In the genomic region with DNA sequence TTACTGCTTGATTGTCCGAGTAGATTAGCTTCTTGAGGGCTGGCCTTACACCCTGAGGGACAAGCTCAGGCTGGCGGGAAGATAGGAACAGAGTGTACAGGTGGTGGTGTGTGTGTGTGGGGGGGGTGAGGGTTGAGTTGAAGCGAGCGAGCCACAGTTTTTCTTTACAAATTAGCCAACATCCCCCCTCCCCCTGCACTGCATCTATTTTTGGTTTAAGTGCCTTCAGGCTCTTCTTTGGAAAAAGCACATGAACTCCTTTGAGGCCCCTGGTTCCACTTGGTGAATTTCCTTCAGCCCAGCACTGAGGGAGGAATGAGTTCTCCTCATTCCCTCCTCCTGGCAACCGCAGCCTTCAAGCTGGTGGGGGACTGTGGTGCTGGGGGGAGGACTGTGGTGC, we compare ENCODE assay signal across 14 mouse cellular contexts.
DNase-seq lines count a peak whose midpoint lies in the region; ATAC-seq and TF ChIP-seq lines count a peak whose summit lies in the region.
"Had no signal": no experiment of that assay in that cellular context is flagged by ENCODE, and none has a peak within 500 bp of the region (broad histone marks: within the 10 kb centered on the region; RNA-seq: fewer than 3 reads in every experiment).

No protein-coding gene starts in this region.

- no peaks in the 10 kb centered on the region for H3K9me3 ChIP-seq in heart, embryonic 11.5 days (replicated peaks; ENCODE audit: control insufficient read depth, low read length)
- no peaks in the 10 kb centered on the region for H3K9me3 ChIP-seq in midbrain, embryonic 10.5 days (replicated peaks)
- H3K9me3 ChIP-seq in midbrain, postnatal 0 days (ENCODE audit: low read length) = no peaks in the 10 kb centered on the region
- no peaks in the 10 kb centered on the region for H3K9me3 ChIP-seq in intestine, embryonic 16.5 days (ENCODE audit: control insufficient read depth, low read length)
- H3K9me3 ChIP-seq: embryonic facial prominence, embryonic 12.5 days had no signal

- H3K9ac ChIP-seq in heart, embryonic 11.5 days (ENCODE audit: low read depth, low read length) = peak overlapping the region; percentile 49; the same call in 1 of the 2 replicates
- H3K9ac ChIP-seq in midbrain, postnatal 0 days (replicated peaks; ENCODE audit: low read length, poor library complexity, severe bottlenecking) = no peak overlapping the region
- H3K9ac ChIP-seq in intestine, embryonic 16.5 days (ENCODE audit: low read depth, low read length) = no peak overlapping the region
- H3K9ac ChIP-seq: embryonic facial prominence, embryonic 12.5 days; forebrain, postnatal 0 days had no signal

- no peak for TF ChIP-seq CTCF in midbrain, postnatal 0 days (IDR thresholded peaks at IDR 0.05)

- H3K4me3 ChIP-seq in heart, embryonic 11.5 days (ENCODE audit: low read depth, low read length) = no peak overlapping the region
- H3K4me3 ChIP-seq in midbrain, embryonic 10.5 days = no peak overlapping the region
- no peak overlapping the region for H3K4me3 ChIP-seq in midbrain, postnatal 0 days (ENCODE audit: low read depth, low read length)
- no peak overlapping the region for H3K4me3 ChIP-seq in intestine, embryonic 16.5 days (ENCODE audit: low read length)
- H3K4me3 ChIP-seq: embryonic facial prominence, embryonic 12.5 days had no signal

- ATAC-seq in heart, embryonic 11.5 days (replicated peaks; ENCODE audit: insufficient number of reproducible peaks, low FRiP score, low TSS enrichment) = no peak
- no peak for ATAC-seq in midbrain, postnatal 0 days (ENCODE audit: low FRiP score)
- ATAC-seq in intestine, embryonic 16.5 days = 0 out of 2 replicates have a peak, but pooled peaks have one; percentile 13
- ATAC-seq: forebrain, postnatal 0 days had no signal

- H3K27me3 ChIP-seq in heart, embryonic 11.5 days (ENCODE audit: control insufficient read depth, insufficient read depth, low read length) = no peaks in the 10 kb centered on the region
- H3K27me3 ChIP-seq in midbrain, embryonic 10.5 days (ENCODE audit: low read depth, poor library complexity, severe bottlenecking) = no peaks in the 10 kb centered on the region
- no peaks in the 10 kb centered on the region for H3K27me3 ChIP-seq in midbrain, postnatal 0 days (ENCODE audit: insufficient read depth, low read length)
- no peaks in the 10 kb centered on the region for H3K27me3 ChIP-seq in intestine, embryonic 16.5 days (replicated peaks; ENCODE audit: control insufficient read depth, insufficient read depth, low read length)
- H3K27me3 ChIP-seq: embryonic facial prominence, embryonic 12.5 days had no signal

- 30% methylated on average over 5 of the region's 5 CpGs for WGBS in heart, embryonic 11.5 days (ENCODE audit: insufficient replicate concordance)
- WGBS in midbrain, embryonic 10.5 days = 42% methylated on average over 5 of the region's 5 CpGs
- 18% methylated on average over 5 of the region's 5 CpGs for WGBS in midbrain, postnatal 0 days
- 30% methylated on average over 5 of the region's 5 CpGs for WGBS in intestine, embryonic 16.5 days

- no peaks in the 10 kb centered on the region for H3K36me3 ChIP-seq in heart, embryonic 11.5 days (ENCODE audit: control insufficient read depth, insufficient read depth, low read length)
- no peaks in the 10 kb centered on the region for H3K36me3 ChIP-seq in midbrain, embryonic 10.5 days
- H3K36me3 ChIP-seq in midbrain, postnatal 0 days (ENCODE audit: insufficient read depth, low read length) = no peaks in the 10 kb centered on the region
- H3K36me3 ChIP-seq in intestine, embryonic 16.5 days (ENCODE audit: control insufficient read depth, insufficient read depth, low read length) = no peaks in the 10 kb centered on the region
- H3K36me3 ChIP-seq: embryonic facial prominence, embryonic 12.5 days had no signal

- no peak overlapping the region; the same call in 1 of the 2 replicates for H3K4me2 ChIP-seq in heart, embryonic 11.5 days
- no peak overlapping the region for H3K4me2 ChIP-seq in midbrain, postnatal 0 days (ENCODE audit: low read depth, low read length, poor library complexity, severe bottlenecking)
- no peak overlapping the region for H3K4me2 ChIP-seq in intestine, embryonic 16.5 days (ENCODE audit: low read depth, low read length)
- H3K4me2 ChIP-seq: embryonic facial prominence, embryonic 12.5 days; liver, embryonic 11.5 days had no signal

- no peak for DNase-seq in heart, adult 8-10 months (ENCODE audit: low spot score)
- no peak for DNase-seq in midbrain, embryonic 10.5 days (ENCODE audit: low spot score)
- DNase-seq in midbrain, postnatal 0 days (ENCODE audit: low spot score) = no peak
- peak; percentile 70 to 83 for DNase-seq in kidney, postnatal 36 days
- no peak for DNase-seq in cerebellum, postnatal 4 days (ENCODE audit: low spot score in 2 of 2)
- no peak for DNase-seq in frontal cortex, adult 2 months (ENCODE audit: extremely low spot score in 1 of 2, low spot score in 1 of 2)
- DNase-seq: adrenal gland, adult 2 months; cerebellum, adult 18-20 months; forebrain, postnatal 0 days; lung, postnatal 4 days had no signal

- H3K27ac ChIP-seq in heart, embryonic 11.5 days (ENCODE audit: low read depth, low read length) = peak overlapping the region; percentile 71
- peak overlapping the region; percentile 52 for H3K27ac ChIP-seq in midbrain, embryonic 10.5 days (replicated peaks)
- H3K27ac ChIP-seq in midbrain, postnatal 0 days (ENCODE audit: low read depth, low read length) = no peak overlapping the region
- no peak overlapping the region for H3K27ac ChIP-seq in intestine, embryonic 16.5 days (ENCODE audit: low read length)
- H3K27ac ChIP-seq: embryonic facial prominence, embryonic 12.5 days had no signal

- peaks cover 11% of the 10 kb centered on the region for H3K4me1 ChIP-seq in heart, embryonic 11.5 days (ENCODE audit: control insufficient read depth, insufficient read depth, low read length)
- peaks cover 13% of the 10 kb centered on the region for H3K4me1 ChIP-seq in midbrain, embryonic 10.5 days
- H3K4me1 ChIP-seq in midbrain, postnatal 0 days (ENCODE audit: insufficient read depth, low read length) = no peaks in the 10 kb centered on the region
- H3K4me1 ChIP-seq in intestine, embryonic 16.5 days (ENCODE audit: control insufficient read depth, insufficient read depth, low read length) = peaks cover 5% of the 10 kb centered on the region; the same call in 1 of the 2 replicates

Comparison
In these comparisons a context has a peak if more than half of its experiments do, and no peak if none do; other contexts are left out.
1. H3K27ac ChIP-seq: peak in heart, embryonic 11.5 days (single experiment) and midbrain, embryonic 10.5 days (single experiment); none in midbrain, postnatal 0 days (single experiment) and intestine, embryonic 16.5 days (single experiment).
2. DNase-seq: peak in kidney, postnatal 36 days (2 of 2); none in heart, adult 8-10 months (single experiment), midbrain, embryonic 10.5 days (single experiment), midbrain, postnatal 0 days (single experiment), cerebellum, postnatal 4 days (0 of 2) and frontal cortex, adult 2 months (0 of 2).